Mouse (Mus musculus): ENCODE results near the gene Btaf1.

DNA sequence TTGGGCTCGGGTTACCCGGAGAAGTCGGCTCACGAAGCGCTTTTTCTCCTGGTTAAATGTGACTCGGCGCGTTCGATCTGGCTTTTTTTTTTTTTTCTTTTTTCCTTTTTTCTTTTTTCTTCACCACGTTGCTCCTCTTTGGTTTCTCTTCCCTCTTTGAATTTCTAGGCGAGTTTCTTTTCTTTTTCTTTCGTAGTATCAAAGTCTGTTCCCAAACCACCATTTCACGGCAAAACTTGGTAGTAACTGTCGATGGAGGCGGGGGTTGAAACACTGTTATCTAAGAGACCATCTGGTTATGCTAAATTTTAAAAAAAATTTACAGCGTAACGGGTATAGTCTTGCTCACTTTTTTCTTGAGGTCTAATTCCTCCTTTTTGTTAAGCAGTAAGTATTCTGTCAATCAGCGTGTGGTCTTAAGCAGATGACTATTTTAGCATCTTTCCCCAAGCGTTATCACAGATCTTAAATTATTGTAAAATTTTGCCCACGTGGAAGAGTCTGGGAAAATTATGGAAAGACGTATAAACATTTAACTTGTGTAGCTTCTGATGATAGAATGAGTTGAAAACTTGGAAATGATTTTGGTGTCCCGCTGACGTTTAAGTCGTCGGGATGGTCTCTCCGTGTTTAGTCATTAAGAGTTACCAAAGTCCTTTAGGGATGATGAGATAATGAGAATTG, 816 bp downstream of the Btaf1 start:
- TF ChIP-seq POLR2A (IDR thresholded peaks at IDR 0.05; ENCODE audit: insufficient read depth, low read depth, low read length) (no peak), CTCF (IDR thresholded peaks at IDR 0.05) (no peak), EP300 (IDR thresholded peaks at IDR 0.05; ENCODE audit: insufficient read depth, low read depth, low read length) (no peak)
